In genomic region chr12:109045581-109045980, GRCm38 (mm10) we compare ENCODE assay signal across 16 mouse cellular contexts.
"Had no signal": no experiment of that assay in that cellular context is flagged by ENCODE, and none has a peak within 500 bp of the region (broad histone marks: within the 10 kb centered on the region; RNA-seq: fewer than 3 reads in every experiment).

No protein-coding gene starts in this region.

- H3K9me3 ChIP-seq: neural tube, embryonic 13.5 days; neural tube, embryonic 15.5 days; stomach, embryonic 15.5 days had no signal

- H3K4me1 ChIP-seq: neural tube, embryonic 13.5 days; neural tube, embryonic 15.5 days had no signal

- H3K27ac ChIP-seq: neural tube, embryonic 13.5 days; neural tube, embryonic 15.5 days; stomach, embryonic 15.5 days; stomach, postnatal 0 days had no signal

- H3K4me3 ChIP-seq: neural tube, embryonic 13.5 days; neural tube, embryonic 15.5 days; stomach, embryonic 15.5 days had no signal

- DNase-seq: retina, postnatal 1 day; right cerebral cortex, adult 18-20 months; right cerebral cortex, postnatal 14 days; right cerebral cortex, postnatal 25 days; right cerebral cortex, postnatal 4 days; spleen, adult 18-20 months; thymus, adult 18-20 months; thymus, adult 2 months; thymus, postnatal 14 days; thymus, postnatal 25 days; thymus, postnatal 36 days; thymus, postnatal 4 days had no signal

- H3K9ac ChIP-seq: neural tube, embryonic 13.5 days; neural tube, embryonic 15.5 days; stomach, embryonic 15.5 days had no signal

- H3K36me3 ChIP-seq: neural tube, embryonic 13.5 days; neural tube, embryonic 15.5 days; stomach, embryonic 15.5 days had no signal

- H3K4me2 ChIP-seq: neural tube, embryonic 13.5 days; neural tube, embryonic 15.5 days; stomach, embryonic 15.5 days had no signal
